Mouse (Mus musculus) kidney, postnatal 0 days (tissue): ENCODE measurements around the gene Rbm17. TPM values are rescaled to one million over a fixed set of nuclear protein-coding genes. Genes with fewer than 3 reads are reported as not detected.
A peak's percentile ranks its signal among the peaks of the same experiment; 100 is the strongest.

Experiments
- ATAC-seq: fragments of 200-750 bp; cut with Nextera tagmentation; replicated peaks from 2 replicates; pipeline ENCODE4 v1.8.0; 2017; ENCODE audit warnings: low read depth, moderate number of reproducible peaks, moderate TSS enrichment, moderate library complexity; ENCODE audit not compliant: low FRiP score
- DNase-seq: peaks from one replicate; pipeline ENCODE4 v3.0.0-alpha.2; 2016; ENCODE audit warnings: low spot score
- H3K27ac ChIP-seq: fragments of 300-500 bp; sonication (generic); 2 replicates; pipeline ENCODE4 v1.5.1; 2014; ENCODE audit warnings: mild to moderate bottlenecking
- H3K27me3 ChIP-seq: fragments of 300-500 bp; sonication (generic); 2 replicates; pipeline ENCODE4 v1.6.1; 2014; ENCODE audit warnings: low read length, mixed read lengths; ENCODE audit not compliant: insufficient read depth
- H3K36me3 ChIP-seq: fragments of 300-500 bp; sonication (generic); 2 replicates; pipeline ENCODE4 v1.6.1; 2014; ENCODE audit warnings: low read length, mixed read lengths; ENCODE audit not compliant: insufficient read depth
- H3K4me1 ChIP-seq: fragments of 300-500 bp; sonication (generic); replicated peaks from 2 replicates; pipeline ENCODE4 v1.6.1; 2014; ENCODE audit warnings: antibody characterized with exemption, low read length, mixed read lengths; ENCODE audit not compliant: insufficient read depth
- H3K4me2 ChIP-seq: fragments of 300-500 bp; sonication (generic); 2 replicates; pipeline ENCODE4 v1.6.1; 2014; ENCODE audit warnings: mild to moderate bottlenecking, low read length, moderate library complexity, mixed read lengths
- H3K4me3 ChIP-seq: fragments of 300-500 bp; sonication (generic); replicated peaks from 2 replicates; pipeline ENCODE4 v1.5.1; 2014; ENCODE audit warnings: low read depth, low read length
- H3K9ac ChIP-seq: fragments of 300-500 bp; sonication (generic); 2 replicates; pipeline ENCODE4 v1.6.1; 2014; ENCODE audit warnings: low read depth, low read length
- H3K9me3 ChIP-seq: fragments of 300-500 bp; sonication (generic); replicated peaks from 2 replicates; pipeline ENCODE4 v1.6.1; 2016; ENCODE audit warnings: low read length, inconsistent platforms, mixed read lengths
- CTCF ChIP-seq: IDR thresholded peaks from 2 replicates; pipeline ENCODE4 v1.5.1; 2016; ENCODE audit warnings: antibody characterized with exemption, low read depth, mild to moderate bottlenecking, moderate library complexity
- WGBS: fragments of 180-500 bp; shearing (Covaris S2); extraction: QIAGEN DNeasy Blood & Tissue Kit; methylation state at CpG from one replicate; pipeline ENCODE4 v1.1.7; 2014; 5-methylcytosine and 5-hydroxymethylcytosine counted together
- polyA plus RNA-seq: library from polyadenylated mRNA; unstranded; fragments of >200 nt; fragmentation: Nextera tagmentation; extraction: Ambion mirVana; gene quantifications from 2 replicates; pipeline ENCODE4 v1.2.1, GENCODE M21; 2015

Rbm17 gene
- polyA plus RNA-seq = 110 and 116 TPM in 2 replicates

DNA sequence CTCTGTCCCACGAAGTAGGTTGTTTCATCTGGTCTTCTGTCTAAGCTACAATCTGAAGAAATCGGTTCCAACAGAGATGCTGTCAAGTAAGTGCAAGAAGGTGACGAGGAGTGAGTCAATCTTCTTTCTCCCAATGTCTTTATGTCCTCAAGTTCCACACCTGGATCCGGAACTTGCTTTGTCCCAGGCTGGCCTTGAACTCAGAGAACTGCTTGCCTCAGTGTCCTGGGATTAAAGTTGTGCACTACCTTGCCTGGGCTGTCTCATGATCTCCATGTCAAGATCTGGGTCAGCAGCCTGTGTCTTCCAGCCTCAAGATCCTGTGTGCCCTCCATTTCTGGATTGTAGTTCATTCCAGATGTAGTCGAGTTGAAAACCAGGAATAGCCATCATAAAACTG is at the start of gene Rbm17:
Rbm17 (minus strand) TSS at position 101 of the 400 bp plus-strand sequence.
- ATAC-seq = no peak
- no peak for DNase-seq
- peaks cover 8% of the 10 kb centered on the region; the same call in 1 of the 2 replicates for H3K4me1 ChIP-seq
- H3K4me3 ChIP-seq = peak within 1 kb of the TSS; percentile 93
- H3K27me3 ChIP-seq = no peaks in the 10 kb centered on the region
- no peak for TF ChIP-seq CTCF
- H3K9me3 ChIP-seq = no peaks in the 10 kb centered on the region
- peaks cover 6% of the 10 kb centered on the region; the same call in 1 of the 2 replicates for H3K36me3 ChIP-seq
- H3K9ac ChIP-seq = peak within 1 kb of the TSS; percentile 96
- WGBS = 82% methylated on average over 5 of the region's 5 CpGs
- H3K4me2 ChIP-seq = peak within 1 kb of the TSS; percentile 78
- peak within 1 kb of the TSS; percentile 69 for H3K27ac ChIP-seq

DNA sequence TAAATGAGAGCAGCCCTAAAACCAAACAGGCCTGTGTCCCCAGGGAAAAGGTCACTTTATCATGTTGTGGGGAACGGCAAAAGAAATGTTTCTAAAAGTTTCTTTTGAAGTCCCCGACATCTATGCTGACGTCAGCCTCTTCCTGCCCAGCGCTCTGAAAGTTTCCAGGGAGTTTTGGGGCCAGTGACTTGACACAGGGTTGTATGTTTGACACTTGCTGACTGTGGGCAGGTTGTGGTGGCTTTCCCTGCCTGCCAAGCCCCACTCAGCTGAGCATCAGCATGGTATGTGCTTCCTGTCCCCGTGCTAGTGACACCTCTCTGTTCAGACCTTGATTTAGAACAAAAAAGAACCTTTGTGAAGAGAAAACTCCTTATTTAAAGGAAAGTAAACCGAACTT is 49.4 kb upstream of the Rbm17 start:
- H3K9me3 ChIP-seq = no peaks in the 10 kb centered on the region
- no peaks in the 10 kb centered on the region for H3K4me1 ChIP-seq
- DNase-seq (no peak), ATAC-seq (no peak)
- no peak overlapping the region for H3K4me2 ChIP-seq
- no peak overlapping the region for H3K4me3 ChIP-seq
- WGBS = 45% methylated on average over 6 of the region's 6 CpGs
- H3K9ac ChIP-seq = no peak overlapping the region
- H3K27me3 ChIP-seq = no peaks in the 10 kb centered on the region
- no peaks in the 10 kb centered on the region for H3K36me3 ChIP-seq
- no peak overlapping the region for H3K27ac ChIP-seq
- TF ChIP-seq CTCF = no peak

DNA sequence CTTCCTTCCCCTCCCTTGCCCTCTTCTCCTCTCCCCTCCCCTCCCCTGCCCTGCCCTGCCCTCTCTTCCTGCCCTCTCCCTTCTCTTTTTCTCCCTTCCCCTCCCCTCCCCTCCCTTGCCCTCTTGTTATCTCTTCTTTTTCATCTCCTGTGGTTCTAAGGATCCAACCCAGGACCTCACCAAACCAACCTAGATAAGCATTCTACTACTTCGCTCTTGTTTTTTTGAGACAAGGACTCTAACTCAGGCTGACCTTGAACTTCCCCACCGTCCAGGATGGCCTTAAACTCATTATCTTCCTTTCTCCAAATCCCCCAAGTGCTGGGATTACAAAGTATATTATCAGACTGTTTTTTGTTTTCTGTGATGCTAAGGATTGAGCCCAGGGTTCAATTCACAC is 48.8 kb upstream of the Rbm17 start:
- no peak for TF ChIP-seq CTCF
- whole genome bisulfite sequencing = 80% methylated on average over 2 of the region's 2 CpGs
- DNase-seq = no peak
- no peak overlapping the region for H3K9ac ChIP-seq
- H3K36me3 ChIP-seq = no peaks in the 10 kb centered on the region
- H3K27ac ChIP-seq = no peak overlapping the region
- H3K4me2 ChIP-seq = no peak overlapping the region
- no peaks in the 10 kb centered on the region for H3K9me3 ChIP-seq
- no peaks in the 10 kb centered on the region for H3K27me3 ChIP-seq
- H3K4me1 ChIP-seq = no peaks in the 10 kb centered on the region
- no peak overlapping the region for H3K4me3 ChIP-seq
- no peak for ATAC-seq

DNA sequence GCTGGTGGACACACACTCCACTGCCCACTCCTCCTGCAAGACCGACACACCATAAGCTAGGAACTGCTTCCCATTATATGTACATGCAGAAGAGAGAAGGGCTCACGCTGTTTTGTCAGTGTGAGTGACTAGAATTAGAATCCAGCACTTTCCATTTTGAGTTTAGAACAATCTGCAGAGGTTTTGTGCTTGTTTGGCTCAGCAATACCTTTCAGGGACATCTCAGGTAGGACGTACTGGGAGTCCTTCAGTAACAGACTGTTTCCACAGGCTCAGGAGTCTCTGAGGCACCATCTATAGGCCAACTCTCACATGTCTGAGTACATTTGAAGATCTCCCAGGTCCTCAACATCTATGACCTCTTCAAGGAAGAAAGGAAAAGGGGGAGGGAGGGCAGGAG is 48.2 kb upstream of the Rbm17 start:
- DNase-seq (no peak), ATAC-seq (no peak)
- Histone ChIP-seq H3K9ac (no peak overlapping the region), H3K36me3 (no peaks in the 10 kb centered on the region), H3K4me3 (no peak overlapping the region), H3K4me1 (no peaks in the 10 kb centered on the region), H3K27me3 (no peaks in the 10 kb centered on the region), H3K4me2 (no peak overlapping the region), H3K27ac (no peak overlapping the region), H3K9me3 (no peaks in the 10 kb centered on the region)
- no peak for TF ChIP-seq CTCF
- 87% methylated on average over 3 of the region's 3 CpGs for WGBS

DNA sequence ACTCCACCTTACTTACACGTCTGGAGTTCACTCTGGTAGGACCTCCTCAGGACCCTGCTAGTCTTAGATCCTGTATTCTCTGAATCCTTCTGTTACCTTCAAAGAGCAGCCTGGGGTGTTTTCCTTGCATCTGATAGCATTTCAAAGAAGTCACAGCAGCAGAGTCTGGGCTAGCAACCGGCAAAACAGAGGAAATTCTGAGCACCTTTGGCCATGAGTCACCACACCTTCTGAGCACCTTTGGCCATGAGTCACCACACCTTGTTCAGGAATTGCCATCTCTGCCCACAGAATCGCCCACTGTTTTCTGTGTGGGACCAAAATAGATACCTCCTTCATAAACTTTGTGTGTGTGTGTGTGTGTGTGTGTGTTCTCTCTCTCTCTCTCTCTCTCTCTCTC is 47.5 kb upstream of the Rbm17 start:
- no peaks in the 10 kb centered on the region for H3K4me1 ChIP-seq
- H3K9me3 ChIP-seq = no peaks in the 10 kb centered on the region
- H3K9ac ChIP-seq = no peak overlapping the region
- ATAC-seq = no peak
- TF ChIP-seq CTCF = no peak
- no peak overlapping the region for H3K4me3 ChIP-seq
- H3K4me2 ChIP-seq = no peak overlapping the region
- H3K27me3 ChIP-seq = no peaks in the 10 kb centered on the region
- no peak for DNase-seq
- 55% methylated on average over 3 of the region's 3 CpGs for WGBS
- no peaks in the 10 kb centered on the region for H3K36me3 ChIP-seq
- no peak overlapping the region for H3K27ac ChIP-seq

DNA sequence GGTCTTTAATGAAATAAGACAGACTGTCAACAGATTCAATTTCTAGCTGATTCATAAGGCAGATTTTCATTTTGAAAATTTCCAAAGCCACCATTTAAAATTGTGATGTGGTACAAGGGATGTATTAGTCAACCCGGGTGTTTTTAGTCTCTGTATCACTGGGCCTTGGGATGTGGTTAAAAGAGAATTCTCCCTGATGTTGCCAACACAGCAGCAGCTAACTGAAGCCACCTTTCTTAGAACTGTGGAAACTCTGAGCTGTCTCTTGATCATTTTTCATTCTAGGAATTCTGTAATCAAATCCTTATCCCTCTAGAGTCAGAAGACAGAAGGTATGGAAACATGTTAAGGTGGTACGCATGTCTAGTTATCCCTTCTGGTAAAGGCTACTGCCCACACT is 41.3 kb upstream of the Rbm17 start:
- no peaks in the 10 kb centered on the region for H3K9me3 ChIP-seq
- TF ChIP-seq CTCF = no peak
- ATAC-seq = no peak
- WGBS = 90% methylated on average over 2 of the region's 2 CpGs
- H3K27me3 ChIP-seq = no peaks in the 10 kb centered on the region
- H3K4me2 ChIP-seq = no peak overlapping the region
- H3K4me1 ChIP-seq = no peaks in the 10 kb centered on the region
- no peak for DNase-seq
- no peak overlapping the region for H3K9ac ChIP-seq
- H3K27ac ChIP-seq = no peak overlapping the region
- no peak overlapping the region for H3K4me3 ChIP-seq
- H3K36me3 ChIP-seq = no peaks in the 10 kb centered on the region

DNA sequence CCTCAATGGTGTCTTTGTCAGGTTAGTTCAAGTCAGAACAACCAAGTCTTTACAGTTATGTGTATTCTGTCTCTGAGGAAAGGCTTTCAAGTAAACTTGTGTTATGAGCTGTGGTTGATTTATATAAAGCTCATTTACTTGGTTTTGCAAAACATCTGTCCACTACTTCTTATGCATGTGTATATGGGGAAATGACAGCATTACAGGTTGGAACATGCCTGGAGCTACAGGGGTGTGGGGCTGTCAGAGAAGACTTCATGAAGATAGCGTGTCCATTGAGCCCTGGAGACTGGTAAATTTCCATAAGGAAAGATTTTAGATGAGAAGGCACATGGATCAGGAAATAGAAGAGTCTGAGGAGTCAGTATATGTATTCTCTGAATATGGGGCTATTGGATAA is 40.1 kb upstream of the Rbm17 start:
- 84% methylated on average over 1 of the region's 1 CpGs for WGBS
- H3K4me2 ChIP-seq = no peak overlapping the region
- no peaks in the 10 kb centered on the region for H3K36me3 ChIP-seq
- no peak for DNase-seq
- no peak for TF ChIP-seq CTCF
- no peaks in the 10 kb centered on the region for H3K9me3 ChIP-seq
- no peak overlapping the region for H3K4me3 ChIP-seq
- no peak overlapping the region for H3K9ac ChIP-seq
- H3K27me3 ChIP-seq = no peaks in the 10 kb centered on the region
- ATAC-seq = no peak
- H3K27ac ChIP-seq = no peak overlapping the region
- H3K4me1 ChIP-seq = no peaks in the 10 kb centered on the region
